Mouse (Mus musculus): ENCODE data around the gene Prss38. TPM values are rescaled to one million over a fixed set of nuclear protein-coding genes. Genes with fewer than 3 reads are reported as not detected.

Gene Prss38
- polyA plus RNA-seq, 1 experiment = not detected

- Histone ChIP-seq H3K4me3 (ENCODE audit: insufficient read depth, low read length) (no peak overlapping the region), H3K27ac (ENCODE audit: insufficient read depth, low read depth, low read length) (no peak overlapping the region), H3K4me1 (ENCODE audit: control insufficient read depth, insufficient read depth, low read length) (no peaks in the 10 kb centered on the region)
- TF ChIP-seq POLR2A (IDR thresholded peaks at IDR 0.05; ENCODE audit: borderline replicate concordance, low read depth, low read length) = no peak
- no peak for TF ChIP-seq CTCF (IDR thresholded peaks at IDR 0.05; ENCODE audit: low read depth, low read length)
These were observed 20.7 kb downstream of the Prss38 start for GRCm38 (mm10) chr11:59354793-59355192.

- no peak for TF ChIP-seq CTCF (IDR thresholded peaks at IDR 0.05; ENCODE audit: low read depth, low read length)
- TF ChIP-seq POLR2A (IDR thresholded peaks at IDR 0.05; ENCODE audit: borderline replicate concordance, low read depth, low read length) = no peak
- Histone ChIP-seq H3K4me1 (ENCODE audit: control insufficient read depth, insufficient read depth, low read length) (no peaks in the 10 kb centered on the region), H3K27ac (ENCODE audit: insufficient read depth, low read depth, low read length) (no peak overlapping the region), H3K4me3 (ENCODE audit: insufficient read depth, low read length) (no peak overlapping the region)
These were observed 25.1 kb downstream of the Prss38 start for GRCm38 (mm10) chr11:59350326-59350725.

DNA sequence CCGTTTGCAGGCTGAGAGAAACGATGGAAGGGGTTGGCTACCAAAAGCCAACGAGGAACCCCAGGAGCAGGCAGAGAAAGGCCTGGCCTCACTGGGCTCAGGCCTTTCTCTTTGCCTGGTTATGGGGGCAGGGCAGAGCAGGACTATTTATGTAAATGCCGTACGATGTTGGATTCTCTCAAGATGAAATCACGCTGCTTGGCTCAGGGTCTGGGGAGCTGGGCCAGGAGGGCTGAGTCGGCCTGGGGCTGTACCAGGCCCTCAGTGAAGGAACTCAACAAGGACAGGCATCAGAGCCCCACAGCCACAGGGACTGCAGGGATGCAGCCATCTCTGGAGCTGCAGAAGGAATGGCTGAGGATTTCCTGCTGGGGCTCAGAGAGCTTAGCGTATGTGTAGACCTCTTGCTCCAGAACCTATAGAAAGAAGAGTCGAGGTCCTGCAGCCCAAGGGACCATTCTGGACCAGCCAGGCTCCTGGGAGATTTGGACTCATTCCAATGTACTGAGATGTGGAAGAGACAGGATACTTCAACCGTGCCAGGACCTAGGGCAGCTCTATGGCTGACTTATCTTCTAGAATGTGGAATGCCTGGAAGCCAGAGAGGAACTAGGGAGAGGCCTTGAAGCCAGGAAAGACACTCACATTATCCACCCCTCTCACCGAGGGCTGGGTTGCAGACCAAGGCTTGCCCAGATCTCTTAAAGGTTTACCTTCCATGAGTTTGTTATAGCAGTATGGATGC, 29.1 kb downstream of the Prss38 start:
- TF ChIP-seq CTCF (IDR thresholded peaks at IDR 0.05; ENCODE audit: low read depth, low read length) (no peak), POLR2A (IDR thresholded peaks at IDR 0.05; ENCODE audit: borderline replicate concordance, low read depth, low read length) (no peak)
- H3K4me1 ChIP-seq (ENCODE audit: control insufficient read depth, insufficient read depth, low read length) = no peaks in the 10 kb centered on the region
- H3K27ac ChIP-seq (ENCODE audit: insufficient read depth, low read depth, low read length) = no peak overlapping the region
- H3K4me3 ChIP-seq (ENCODE audit: insufficient read depth, low read length) = no peak overlapping the region

DNA sequence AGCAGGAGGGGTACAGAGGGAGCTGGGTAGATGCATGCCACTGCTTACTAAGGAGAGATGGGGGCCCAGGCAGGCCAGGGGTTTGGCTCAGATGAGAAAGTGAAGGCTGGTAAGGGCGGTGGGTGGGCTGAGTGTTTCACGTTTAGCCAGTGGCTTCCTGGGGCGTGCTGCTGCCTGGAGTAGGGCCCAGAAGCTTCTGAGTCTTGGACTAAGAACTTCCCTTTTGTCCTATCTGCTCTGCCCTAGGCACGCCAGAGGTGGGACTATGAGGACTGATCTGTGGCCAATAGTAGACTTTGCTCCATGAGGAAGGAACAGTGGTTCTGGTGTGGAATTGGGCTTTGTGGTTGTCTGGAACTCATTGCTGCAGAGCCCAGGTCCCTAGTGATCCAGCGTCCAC, 32.5 kb downstream of the Prss38 start:
- no peak for TF ChIP-seq CTCF (IDR thresholded peaks at IDR 0.05; ENCODE audit: low read depth, low read length)
- no peak for TF ChIP-seq POLR2A (IDR thresholded peaks at IDR 0.05; ENCODE audit: borderline replicate concordance, low read depth, low read length)
- Histone ChIP-seq H3K27ac (ENCODE audit: insufficient read depth, low read depth, low read length) (no peak overlapping the region), H3K4me3 (ENCODE audit: insufficient read depth, low read length) (no peak overlapping the region), H3K4me1 (ENCODE audit: control insufficient read depth, insufficient read depth, low read length) (no peaks in the 10 kb centered on the region)

DNA sequence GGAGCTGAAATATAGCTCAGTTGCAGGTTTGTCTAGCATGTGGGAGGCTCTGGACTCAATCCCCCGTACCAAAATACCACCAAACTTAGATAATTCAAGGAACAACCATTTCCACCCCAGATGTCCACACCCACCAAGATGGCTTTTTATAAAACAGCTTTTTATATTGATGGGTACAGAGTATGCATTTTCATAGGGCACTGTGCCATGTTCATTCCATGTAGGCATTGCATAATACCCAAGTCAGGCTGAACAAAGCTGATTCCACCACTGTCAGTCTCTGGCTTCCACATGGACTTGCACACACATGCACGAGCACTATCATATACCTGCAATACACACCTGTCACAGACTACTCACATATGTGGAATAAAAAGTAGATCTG, 36.7 kb downstream of the Prss38 start:
- H3K4me3 ChIP-seq (ENCODE audit: insufficient read depth, low read length) = no peak overlapping the region
- no peak for TF ChIP-seq CTCF (IDR thresholded peaks at IDR 0.05; ENCODE audit: low read depth, low read length)
- TF ChIP-seq POLR2A (IDR thresholded peaks at IDR 0.05; ENCODE audit: borderline replicate concordance, low read depth, low read length) = no peak
- peaks cover 5% of the 10 kb centered on the region; the same call in 1 of the 2 replicates for H3K4me1 ChIP-seq (ENCODE audit: control insufficient read depth, insufficient read depth, low read length)
- no peak overlapping the region for H3K27ac ChIP-seq (ENCODE audit: insufficient read depth, low read depth, low read length)

DNA sequence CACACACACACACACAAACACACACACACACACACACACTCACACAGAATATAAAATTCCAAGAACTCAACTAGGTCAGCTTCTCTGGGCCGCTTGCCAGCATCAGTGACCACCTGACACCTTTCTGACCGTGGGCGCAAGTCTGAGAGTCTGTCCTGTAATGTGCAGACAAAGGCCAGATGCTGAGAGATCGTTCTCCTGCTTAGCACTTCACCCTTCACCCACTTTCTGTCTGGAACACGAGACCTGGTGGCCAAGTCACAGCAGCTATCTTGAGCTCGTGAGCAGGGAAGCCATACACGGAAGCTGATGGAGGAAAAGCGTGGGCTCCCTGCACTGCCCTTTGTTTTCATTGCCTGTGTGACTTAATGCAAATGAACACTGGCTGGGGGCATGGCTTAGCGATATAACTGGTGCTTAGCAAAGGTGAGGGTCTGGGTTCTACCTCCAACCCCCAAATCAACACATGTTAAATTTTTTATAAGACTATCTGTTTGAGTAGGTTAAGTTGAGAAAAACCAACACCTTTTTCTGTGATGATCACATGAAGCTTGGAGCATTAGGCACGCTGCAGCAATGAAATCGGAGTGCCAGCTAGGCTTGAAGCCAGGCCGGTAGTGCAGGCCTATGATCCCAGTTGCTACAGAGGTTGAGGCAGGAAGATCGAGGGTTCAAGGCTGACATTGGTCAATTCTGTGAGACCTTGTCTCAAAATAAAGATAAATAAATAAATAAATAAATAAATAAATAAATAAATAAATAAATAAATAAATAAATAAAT, 37.3 kb downstream of the Prss38 start:
- Histone ChIP-seq H3K27ac (ENCODE audit: insufficient read depth, low read depth, low read length) (no peak overlapping the region), H3K4me1 (ENCODE audit: control insufficient read depth, insufficient read depth, low read length) (peaks cover 5% of the 10 kb centered on the region; the same call in 1 of the 2 replicates), H3K4me3 (ENCODE audit: insufficient read depth, low read length) (no peak overlapping the region)
- TF ChIP-seq CTCF (IDR thresholded peaks at IDR 0.05; ENCODE audit: low read depth, low read length) (no peak), POLR2A (IDR thresholded peaks at IDR 0.05; ENCODE audit: borderline replicate concordance, low read depth, low read length) (no peak)

DNA sequence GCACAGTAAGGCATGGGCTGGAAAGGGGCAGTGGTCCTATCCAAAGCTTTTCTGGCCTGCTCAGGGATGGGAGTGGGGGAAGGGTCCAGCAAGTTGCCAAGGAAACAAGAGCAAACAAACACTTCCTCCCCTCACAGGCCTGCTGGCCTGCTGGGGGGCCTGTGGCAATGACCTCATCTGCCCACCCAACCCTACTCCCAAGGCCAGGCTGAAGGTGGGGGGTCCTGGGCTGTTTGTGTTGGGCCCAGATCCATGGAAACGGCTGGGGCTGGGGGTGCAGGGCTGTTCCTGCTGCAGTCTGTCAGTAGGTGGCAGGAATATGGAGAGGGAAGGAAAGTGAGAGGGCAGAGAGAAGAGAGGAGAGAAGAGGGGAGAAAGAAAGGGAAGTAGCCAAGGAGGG, 39.1 kb downstream of the Prss38 start:
- Histone ChIP-seq H3K27ac (ENCODE audit: insufficient read depth, low read depth, low read length) (no peak overlapping the region), H3K4me1 (ENCODE audit: control insufficient read depth, insufficient read depth, low read length) (peaks cover 5% of the 10 kb centered on the region; the same call in 1 of the 2 replicates), H3K4me3 (ENCODE audit: insufficient read depth, low read length) (no peak overlapping the region)
- TF ChIP-seq CTCF (IDR thresholded peaks at IDR 0.05; ENCODE audit: low read depth, low read length) (no peak), POLR2A (IDR thresholded peaks at IDR 0.05; ENCODE audit: borderline replicate concordance, low read depth, low read length) (no peak)

DNA sequence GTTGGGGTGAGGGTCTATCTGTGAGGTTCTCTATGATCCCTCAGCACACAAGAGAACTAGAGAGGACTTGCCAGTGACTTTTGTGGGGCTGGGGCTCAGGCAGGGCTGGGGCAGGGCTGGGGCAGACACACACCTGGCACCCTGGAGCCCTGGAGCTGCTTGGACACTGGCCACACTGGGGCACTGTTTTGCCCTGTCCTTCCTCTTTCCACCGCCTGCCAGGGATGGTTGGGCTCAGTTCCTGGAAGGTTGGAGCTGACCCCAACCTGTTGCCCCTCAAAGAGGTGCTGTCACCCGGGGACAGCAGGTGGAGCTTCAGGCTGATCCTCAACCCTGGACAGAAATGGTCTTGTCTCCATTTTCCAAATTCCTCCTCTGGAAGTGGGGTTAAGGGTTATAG, 39.5 kb downstream of the Prss38 start:
- Histone ChIP-seq H3K4me3 (ENCODE audit: insufficient read depth, low read length) (no peak overlapping the region), H3K4me1 (ENCODE audit: control insufficient read depth, insufficient read depth, low read length) (peaks cover 5% of the 10 kb centered on the region; the same call in 1 of the 2 replicates), H3K27ac (ENCODE audit: insufficient read depth, low read depth, low read length) (no peak overlapping the region)
- no peak for TF ChIP-seq CTCF (IDR thresholded peaks at IDR 0.05; ENCODE audit: low read depth, low read length)
- no peak for TF ChIP-seq POLR2A (IDR thresholded peaks at IDR 0.05; ENCODE audit: borderline replicate concordance, low read depth, low read length)

- TF ChIP-seq POLR2A (IDR thresholded peaks at IDR 0.05; ENCODE audit: borderline replicate concordance, low read depth, low read length) (no peak), CTCF (IDR thresholded peaks at IDR 0.05; ENCODE audit: low read depth, low read length) (no peak)
- H3K4me3 ChIP-seq (ENCODE audit: insufficient read depth, low read length) = no peak overlapping the region
- peaks cover 5% of the 10 kb centered on the region; the same call in 1 of the 2 replicates for H3K4me1 ChIP-seq (ENCODE audit: control insufficient read depth, insufficient read depth, low read length)
- H3K27ac ChIP-seq (ENCODE audit: insufficient read depth, low read depth, low read length) = no peak overlapping the region
These were observed 40.3 kb downstream of the Prss38 start for GRCm38 (mm10) chr11:59335150-59335549.

GRCm38 (mm10) chr11:59332938-59333337, 42.5 kb downstream of the Prss38 start:
- H3K27ac ChIP-seq (ENCODE audit: insufficient read depth, low read depth, low read length) = no peak overlapping the region

More at GRCm38 (mm10) chr11:59332938-59333337, 42.5 kb downstream of the Prss38 start:
- H3K4me1 ChIP-seq (ENCODE audit: control insufficient read depth, insufficient read depth, low read length) = peaks cover 5% of the 10 kb centered on the region; the same call in 1 of the 2 replicates
- TF ChIP-seq POLR2A (IDR thresholded peaks at IDR 0.05; ENCODE audit: borderline replicate concordance, low read depth, low read length) (no peak), CTCF (IDR thresholded peaks at IDR 0.05; ENCODE audit: low read depth, low read length) (no peak)
- H3K4me3 ChIP-seq (ENCODE audit: insufficient read depth, low read length) = no peak overlapping the region
